Mouse (Mus musculus) bone marrow, adult 2 months (tissue): Measurements from ENCODE around the gene Ocln.

ENCODE experiments used
- CTCF ChIP-seq: fragments of 200-500 bp; IDR thresholded peaks from 2 replicates; pipeline ENCODE4 v1.5.1; 2011; ENCODE audit warnings: low read length, control low read depth; ENCODE audit not compliant: control insufficient read depth, insufficient read depth
- POLR2A ChIP-seq: fragments of 200-500 bp; IDR thresholded peaks from 2 replicates; pipeline ENCODE4 v1.6.1; 2011; ENCODE audit warnings: low read depth, mild to moderate bottlenecking, control low read depth, low read length, borderline replicate concordance; ENCODE audit not compliant: control insufficient read depth

- TF ChIP-seq CTCF (no peak), POLR2A (no peak)
Observed at GRCm38 (mm10) chr13:100552369-100553041, at the start of gene Ocln.
